ENCODE assay signal across 19 mouse cellular contexts in genomic region chr5:56266121-56266520, GRCm38 (mm10).
"Had no signal": no experiment of that assay in that cellular context is flagged by ENCODE, and none has a peak within 500 bp of the region (broad histone marks: within the 10 kb centered on the region; RNA-seq: fewer than 3 reads in every experiment).

No protein-coding gene starts in this region.

- H3K27ac ChIP-seq: kidney, embryonic 15.5 days; limb, embryonic 12.5 days; liver, embryonic 13.5 days; lung, embryonic 15.5 days; macrophage; midbrain, embryonic 15.5 days; neural tube, embryonic 12.5 days had no signal

- H3K4me3 ChIP-seq: kidney, embryonic 15.5 days; limb, embryonic 12.5 days; liver, embryonic 13.5 days; lung, embryonic 15.5 days; megakaryocyte, embryonic 14.5 days; midbrain, embryonic 15.5 days; neural tube, embryonic 12.5 days had no signal

- H3K9ac ChIP-seq: kidney, embryonic 15.5 days; limb, embryonic 12.5 days; liver, embryonic 13.5 days; liver, postnatal 0 days; lung, embryonic 15.5 days; midbrain, embryonic 15.5 days; neural tube, embryonic 12.5 days had no signal

- H3K4me1 ChIP-seq: kidney, embryonic 15.5 days; limb, embryonic 12.5 days; liver, embryonic 13.5 days; lung, embryonic 15.5 days; megakaryocyte, embryonic 14.5 days; midbrain, embryonic 15.5 days; neural tube, embryonic 12.5 days had no signal

- H3K4me2 ChIP-seq: kidney, embryonic 15.5 days; limb, embryonic 12.5 days; liver, embryonic 13.5 days; lung, embryonic 15.5 days; midbrain, embryonic 11.5 days; midbrain, embryonic 15.5 days; neural tube, embryonic 12.5 days had no signal

- H3K36me3 ChIP-seq: kidney, embryonic 15.5 days; limb, embryonic 12.5 days; liver, embryonic 13.5 days; lung, embryonic 15.5 days; midbrain, embryonic 15.5 days; neural tube, embryonic 12.5 days had no signal

- H3K27me3 ChIP-seq: kidney, embryonic 15.5 days; limb, embryonic 12.5 days; liver, embryonic 13.5 days; lung, embryonic 15.5 days; megakaryocyte, embryonic 14.5 days; midbrain, embryonic 15.5 days; neural tube, embryonic 12.5 days had no signal

- ATAC-seq: liver, postnatal 0 days; midbrain, embryonic 15.5 days had no signal

- DNase-seq: kidney, adult 18-20 months; kidney, postnatal 14 days; liver; liver, embryonic 13.5 days; liver, postnatal 0 days; lung, postnatal 14 days; retina, postnatal 1 day; right cerebral cortex, postnatal 4 days; spleen, adult 18-20 months; thymus, adult 2 months; thymus, postnatal 25 days had no signal

- H3K9me3 ChIP-seq: kidney, embryonic 15.5 days; limb, embryonic 12.5 days; liver, embryonic 13.5 days; lung, embryonic 15.5 days; megakaryocyte, embryonic 14.5 days; midbrain, embryonic 15.5 days; neural tube, embryonic 12.5 days had no signal
